Mouse (Mus musculus) splenic B cell, adult 2 months (primary cell): Measurements from ENCODE around the gene Mapk1ip1.

ENCODE experiments used
- DNase-seq: peaks from one replicate; pipeline ENCODE4 v3.0.0-alpha.2; 2011; ENCODE audit warnings: low read depth, low spot score
- H3K27me3 ChIP-seq: 2 replicates; pipeline ENCODE4 v1.6.1; 2012; ENCODE audit warnings: mild to moderate bottlenecking, low read length, moderate library complexity, mixed read lengths; ENCODE audit not compliant: control insufficient read depth, poor library complexity, insufficient read depth, severe bottlenecking
- H3K36me3 ChIP-seq: 2 replicates; pipeline ENCODE4 v1.6.1; 2012; ENCODE audit warnings: mild to moderate bottlenecking, low read length, moderate library complexity, mixed read lengths; ENCODE audit not compliant: control insufficient read depth, poor library complexity, insufficient read depth, severe bottlenecking

Gene Mapk1ip1

DNA sequence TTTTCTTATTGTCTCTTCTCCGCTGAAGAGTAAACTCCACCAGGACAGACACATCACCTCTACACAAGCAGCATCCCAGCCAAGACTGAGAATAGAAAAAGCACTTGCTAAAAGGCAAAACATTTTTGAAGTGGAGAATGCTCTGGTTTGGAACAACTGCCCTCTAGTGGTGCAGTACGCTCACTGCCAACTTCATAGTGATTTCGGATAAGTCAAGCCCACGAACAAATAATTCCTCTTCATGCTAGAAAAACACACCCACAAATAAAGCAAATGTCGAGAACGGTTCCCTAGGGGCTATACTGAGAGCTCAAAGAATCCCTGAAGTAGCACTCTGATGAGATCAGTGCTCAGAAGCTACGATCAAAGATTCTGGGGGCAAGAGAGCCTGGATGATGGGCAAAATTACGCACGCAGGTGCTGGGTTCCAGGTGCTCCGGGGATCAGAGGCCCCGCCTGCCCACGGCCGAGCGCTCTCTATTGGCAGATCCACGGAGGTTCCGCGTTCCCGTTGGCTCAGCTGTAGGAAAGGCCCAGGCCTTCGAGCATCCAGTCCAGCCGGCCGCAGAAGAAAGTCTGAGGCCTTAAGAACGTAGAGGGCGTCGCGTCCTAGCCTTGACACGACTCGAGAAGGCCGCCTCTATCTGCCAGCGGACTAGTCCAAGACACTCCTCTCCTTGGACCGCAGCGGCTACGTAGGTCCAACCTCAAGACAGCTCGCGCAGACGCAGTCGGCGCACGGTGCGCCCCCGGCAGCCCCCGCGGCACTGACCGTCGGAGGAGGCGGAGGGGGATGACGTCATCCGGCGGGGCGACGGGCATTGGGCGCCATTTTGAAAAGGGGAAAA lies at the start of gene Mapk1ip1, which contains the start of gene Ppp2r2d:
Mapk1ip1 (minus strand) TSS at position 730 of the 848 bp plus-strand sequence.
Ppp2r2d (plus strand) TSS at position 536 of the 848 bp plus-strand sequence.
- peak; percentile 98 for DNase-seq
- H3K27me3 ChIP-seq: no peaks in the 10 kb centered on the region

DNA sequence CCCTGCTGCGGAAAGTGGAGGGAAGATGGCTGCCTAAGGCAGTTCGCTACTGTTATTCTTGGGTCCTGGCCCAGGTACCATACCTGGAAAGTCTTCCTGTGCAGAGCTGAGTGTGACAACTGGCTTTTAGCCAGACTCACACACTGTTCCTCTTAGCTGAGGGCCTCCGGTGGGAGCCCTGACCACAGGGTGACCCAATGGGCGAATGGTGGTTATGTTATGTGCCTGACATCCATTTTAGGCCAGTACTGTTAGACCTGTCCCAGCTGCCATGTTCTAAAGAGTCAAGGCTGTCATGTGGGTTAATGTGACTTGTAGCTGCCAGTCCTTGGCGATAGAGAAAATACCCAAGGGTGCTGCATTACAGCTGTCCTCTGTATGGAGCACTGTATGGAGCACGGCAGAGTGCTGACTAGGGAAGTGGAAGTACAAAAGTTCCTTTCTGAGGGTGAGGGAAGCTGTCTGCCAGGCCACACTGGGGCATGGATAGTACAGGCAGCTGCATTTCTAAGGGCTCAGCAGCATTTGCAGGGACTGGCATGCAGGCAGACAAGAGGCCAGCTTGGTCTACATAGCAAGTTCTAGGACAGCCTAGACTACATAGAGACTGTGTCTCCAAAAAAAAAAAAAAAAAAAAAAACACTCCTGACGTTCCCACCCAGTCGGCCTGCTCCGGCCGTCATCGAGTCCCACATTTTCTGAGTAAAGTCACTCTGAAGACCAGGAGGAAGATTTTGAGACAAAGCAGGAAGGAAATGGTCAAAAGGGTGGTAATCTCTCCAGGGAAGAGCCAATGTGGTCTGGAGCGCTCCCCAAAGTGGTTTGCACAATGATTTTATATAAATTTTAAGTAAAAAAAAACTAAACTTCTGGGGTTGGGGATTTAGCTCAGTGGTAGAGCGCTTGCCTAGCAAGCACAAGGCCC lies 39.6 kb upstream of the Mapk1ip1 start:
- Histone ChIP-seq H3K36me3 (peaks cover 7% of the 10 kb centered on the region; the same call in 1 of the 2 replicates), H3K27me3 (no peaks in the 10 kb centered on the region)
- DNase-seq: peak; percentile 5

More for the DNA sequence above, at the start of gene Mapk1ip1, which contains the start of gene Ppp2r2d:
- H3K36me3 ChIP-seq: peaks cover 3% of the 10 kb centered on the region

DNA sequence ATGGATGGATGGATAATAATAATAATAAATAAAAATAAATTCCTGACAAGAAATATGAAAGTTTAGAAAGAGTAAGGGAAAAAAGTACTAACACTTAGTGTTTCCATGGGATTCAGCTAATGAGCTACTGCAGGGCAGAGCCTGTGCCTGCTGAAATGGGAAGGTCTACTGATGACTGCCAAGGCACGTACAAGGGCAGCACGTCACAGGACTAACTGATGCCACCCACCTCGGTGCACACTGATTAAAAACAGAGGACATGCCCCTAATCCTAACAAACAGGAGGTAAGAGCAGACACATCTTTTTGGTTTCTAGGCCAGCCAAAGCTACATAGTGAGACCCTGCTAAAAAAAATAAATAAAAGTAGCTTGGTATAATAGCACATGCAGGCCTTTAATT lies 37.7 kb upstream of the Mapk1ip1 start:
- no peaks in the 10 kb centered on the region for H3K27me3 ChIP-seq
- H3K36me3 ChIP-seq: peaks cover 10% of the 10 kb centered on the region
- DNase-seq: no peak

DNA sequence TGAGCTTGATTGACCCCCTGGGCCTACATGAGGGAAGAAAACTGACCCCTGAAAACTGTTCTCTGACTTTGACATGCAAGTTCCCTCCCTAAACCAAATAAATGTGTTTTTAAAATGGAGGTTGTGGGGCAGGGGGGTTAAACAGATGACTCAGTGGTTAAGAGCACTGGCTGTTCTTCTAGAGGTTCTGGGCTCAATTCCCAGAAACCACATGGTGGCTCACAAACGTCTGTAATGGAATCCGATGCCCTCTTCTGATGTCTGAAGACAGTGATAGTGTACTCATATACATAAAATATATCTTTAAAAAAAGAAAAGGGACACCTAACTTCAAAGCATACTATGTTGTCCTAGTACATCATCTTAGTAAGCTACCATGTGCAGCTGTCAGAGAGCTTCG lies 29.0 kb upstream of the Mapk1ip1 start:
- peaks cover 24% of the 10 kb centered on the region for H3K36me3 ChIP-seq
- H3K27me3 ChIP-seq: no peaks in the 10 kb centered on the region; the same call in 1 of the 2 replicates
- no peak for DNase-seq

DNA sequence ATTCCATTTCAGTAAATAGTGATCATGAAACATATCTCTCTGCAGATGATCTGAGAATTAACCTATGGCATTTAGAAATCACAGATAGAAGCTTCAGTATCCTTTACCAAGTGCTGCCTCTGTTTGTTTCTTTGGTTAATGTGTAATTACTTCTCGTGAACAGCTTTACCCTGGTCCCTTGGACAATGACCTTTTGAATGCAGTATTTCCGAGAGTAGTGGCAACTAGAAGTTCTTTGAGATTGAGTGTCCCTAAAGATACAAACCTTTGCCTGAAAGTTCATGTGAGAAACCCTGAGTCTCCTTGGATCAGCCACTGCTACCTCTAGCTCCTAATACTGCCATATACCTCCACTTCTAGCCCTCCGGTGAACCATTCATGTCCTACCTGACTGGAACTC lies 26.9 kb upstream of the Mapk1ip1 start:
- no peak for DNase-seq
- H3K27me3 ChIP-seq: no peaks in the 10 kb centered on the region; the same call in 1 of the 2 replicates
- H3K36me3 ChIP-seq: peaks cover 21% of the 10 kb centered on the region

DNA sequence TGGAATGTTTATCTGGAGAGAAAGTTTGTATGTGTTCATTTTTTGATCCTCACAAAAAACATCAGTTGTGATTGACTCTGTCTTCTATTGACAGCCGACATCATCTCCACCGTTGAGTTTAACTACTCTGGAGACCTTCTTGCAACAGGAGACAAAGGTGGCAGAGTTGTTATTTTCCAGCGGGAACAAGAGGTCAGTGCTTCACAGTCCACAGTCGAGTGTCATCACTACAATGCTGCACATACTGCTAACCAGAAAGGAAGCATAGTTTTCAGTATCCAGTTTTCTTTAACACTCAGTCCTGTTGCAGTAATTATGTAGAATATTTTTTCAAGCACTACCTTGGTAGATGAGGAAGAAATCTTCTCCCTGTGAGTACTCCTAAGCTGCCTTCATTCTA lies 22.2 kb upstream of the Mapk1ip1 start:
- Histone ChIP-seq H3K27me3 (no peaks in the 10 kb centered on the region; the same call in 1 of the 2 replicates), H3K36me3 (peaks cover 8% of the 10 kb centered on the region; the same call in 1 of the 2 replicates)
- DNase-seq: no peak

DNA sequence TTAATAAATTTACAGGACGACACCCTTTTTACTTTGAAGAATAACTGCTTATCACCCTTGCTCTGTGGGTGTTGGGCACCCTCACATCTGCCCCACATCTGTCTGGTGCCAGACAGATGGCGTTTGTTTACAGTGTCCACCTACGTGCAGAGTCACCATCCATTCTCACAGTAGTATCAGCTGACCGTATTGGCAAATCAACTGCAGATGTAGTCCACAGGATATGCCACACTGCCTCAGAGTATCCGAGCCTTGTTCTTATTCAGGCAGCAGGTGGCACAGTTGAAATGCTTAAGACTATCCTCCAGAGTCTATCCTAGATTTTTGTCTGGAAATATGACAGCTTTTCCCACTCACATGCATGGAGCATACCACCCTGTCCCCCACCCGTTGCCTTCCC lies 21.2 kb upstream of the Mapk1ip1 start:
- DNase-seq: no peak
- Histone ChIP-seq H3K27me3 (no peaks in the 10 kb centered on the region; the same call in 1 of the 2 replicates), H3K36me3 (peaks cover 6% of the 10 kb centered on the region; the same call in 1 of the 2 replicates)

DNA sequence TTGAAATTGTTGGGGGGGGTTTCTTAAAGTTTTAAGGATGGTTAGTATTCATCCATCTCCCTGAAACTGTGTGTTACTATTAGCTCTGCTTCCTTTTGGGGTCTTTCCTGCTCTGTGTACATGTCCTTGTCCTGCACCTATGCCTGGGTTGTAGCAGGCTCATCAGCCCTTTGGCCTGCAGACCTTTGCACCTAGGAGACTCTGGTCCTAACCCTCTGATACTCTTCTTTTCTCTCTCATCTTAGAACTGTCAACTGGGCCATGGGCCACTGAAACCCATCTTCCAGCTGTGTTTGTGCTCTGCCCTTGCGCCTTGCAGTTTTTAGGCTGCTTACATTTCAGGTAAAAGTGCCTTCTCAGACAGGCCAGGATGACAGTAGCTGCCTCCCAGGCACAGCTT lies 18.7 kb upstream of the Mapk1ip1 start:
- Histone ChIP-seq H3K36me3 (no peaks in the 10 kb centered on the region; the same call in 1 of the 2 replicates), H3K27me3 (no peaks in the 10 kb centered on the region)
- DNase-seq: no peak

DNA sequence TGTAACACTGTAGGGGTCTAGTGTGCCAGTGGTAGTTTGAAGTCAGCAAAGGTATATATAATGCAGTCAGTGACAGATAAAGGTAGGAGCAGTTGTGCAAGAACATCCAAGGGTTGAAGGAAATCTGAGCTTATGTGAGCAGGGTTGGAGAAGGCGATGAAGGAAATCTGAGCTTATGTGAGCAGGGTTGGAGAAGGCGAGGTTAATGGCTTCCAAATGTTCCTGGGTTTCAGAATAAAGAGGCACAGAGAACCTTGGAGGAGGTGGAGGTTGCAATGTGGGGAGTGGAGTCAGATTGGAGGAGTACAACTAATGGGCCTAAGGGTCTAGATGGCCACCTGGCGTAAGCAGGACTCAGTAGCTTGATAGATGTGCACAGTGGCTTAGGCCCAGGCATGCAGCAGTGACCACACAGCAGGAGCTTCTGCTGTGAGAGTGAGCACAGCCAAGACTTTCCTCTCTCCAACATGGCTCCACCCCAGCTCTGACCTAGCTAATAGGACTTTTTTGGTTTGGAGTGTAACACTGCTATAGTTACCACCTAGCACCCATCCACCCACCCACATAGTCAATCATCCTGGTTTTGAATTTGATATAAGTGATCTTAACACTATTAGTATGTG lies 18.0 kb upstream of the Mapk1ip1 start:
- H3K36me3 ChIP-seq: no peaks in the 10 kb centered on the region; the same call in 1 of the 2 replicates
- DNase-seq: no peak
- no peaks in the 10 kb centered on the region for H3K27me3 ChIP-seq

DNA sequence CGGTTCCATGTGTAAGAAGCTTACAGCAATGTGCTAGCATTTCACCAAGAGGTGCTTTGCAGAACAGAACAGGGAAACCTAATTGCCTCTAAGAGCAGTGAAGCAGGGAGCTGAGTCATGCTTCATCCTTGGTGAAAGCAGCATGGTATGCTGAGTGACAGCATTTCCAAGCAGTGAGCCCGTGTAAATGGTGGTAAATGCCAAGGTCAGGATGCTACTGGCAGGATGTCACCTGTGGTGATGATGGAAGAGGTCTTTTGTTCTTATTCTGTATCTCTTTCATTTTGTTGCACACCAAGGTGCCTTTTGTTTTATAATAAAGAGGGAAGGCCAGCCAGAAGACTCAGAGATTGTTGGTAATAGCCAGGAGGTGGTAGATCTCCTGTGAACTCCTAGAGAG lies 10.6 kb upstream of the Mapk1ip1 start:
- Histone ChIP-seq H3K27me3 (no peaks in the 10 kb centered on the region), H3K36me3 (0 out of 2 replicates have a peak, but pooled peaks cover 2% of the 10 kb centered on the region)
- no peak for DNase-seq

DNA sequence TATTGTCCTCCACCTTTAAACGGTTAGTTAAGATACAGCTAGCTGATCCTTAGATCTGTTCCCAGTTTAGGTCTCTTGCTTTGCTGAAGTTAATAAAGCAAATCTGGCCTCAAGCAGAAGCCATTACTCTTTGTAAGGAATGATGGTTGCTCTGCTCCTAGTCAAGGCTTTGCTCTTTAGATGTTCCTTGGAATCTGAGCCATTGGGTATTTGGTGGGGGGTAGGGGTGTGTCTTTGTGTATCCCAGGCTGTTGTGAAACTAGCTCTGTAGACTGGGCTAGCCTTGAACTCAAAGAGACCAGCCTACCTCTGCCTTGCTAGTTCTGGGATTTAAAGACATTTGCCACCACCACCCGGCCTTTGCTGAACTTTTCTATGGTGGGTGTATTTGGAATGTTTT lies 8.1 kb upstream of the Mapk1ip1 start:
- no peak for DNase-seq
- Histone ChIP-seq H3K36me3 (peaks cover 4% of the 10 kb centered on the region; the same call in 1 of the 2 replicates), H3K27me3 (no peaks in the 10 kb centered on the region)

DNA sequence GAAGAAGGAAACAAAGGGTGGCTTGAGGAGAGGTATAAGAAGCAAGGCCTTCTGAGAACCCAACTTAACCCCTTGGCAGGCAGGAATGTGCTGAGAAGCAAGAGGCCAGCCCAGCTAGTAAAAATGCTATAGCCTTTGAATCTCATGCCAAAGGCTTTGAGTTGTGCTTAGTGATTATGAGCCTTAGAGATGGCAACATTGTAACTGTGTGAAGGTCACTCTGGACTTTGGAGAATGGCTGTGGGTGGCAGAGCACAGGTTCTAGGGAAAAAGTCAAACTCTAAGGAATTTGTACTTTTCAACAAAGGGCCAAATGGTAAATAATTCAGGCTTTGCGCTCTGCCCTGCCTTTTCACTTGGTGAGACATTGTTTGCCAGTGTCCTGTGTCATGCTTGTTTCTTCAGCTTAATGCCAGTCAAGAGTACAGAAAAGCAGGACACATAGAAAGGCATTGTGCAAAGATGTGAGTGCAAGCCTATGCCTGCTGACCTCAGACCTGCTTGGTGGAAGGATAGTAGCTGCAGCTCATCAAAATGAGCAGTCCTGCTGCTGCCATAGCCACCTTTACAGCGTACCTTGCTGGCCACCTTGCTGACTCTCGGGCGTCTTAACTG lies 7.5 kb upstream of the Mapk1ip1 start:
- Histone ChIP-seq H3K27me3 (no peaks in the 10 kb centered on the region), H3K36me3 (peaks cover 4% of the 10 kb centered on the region; the same call in 1 of the 2 replicates)
- no peak for DNase-seq

DNA sequence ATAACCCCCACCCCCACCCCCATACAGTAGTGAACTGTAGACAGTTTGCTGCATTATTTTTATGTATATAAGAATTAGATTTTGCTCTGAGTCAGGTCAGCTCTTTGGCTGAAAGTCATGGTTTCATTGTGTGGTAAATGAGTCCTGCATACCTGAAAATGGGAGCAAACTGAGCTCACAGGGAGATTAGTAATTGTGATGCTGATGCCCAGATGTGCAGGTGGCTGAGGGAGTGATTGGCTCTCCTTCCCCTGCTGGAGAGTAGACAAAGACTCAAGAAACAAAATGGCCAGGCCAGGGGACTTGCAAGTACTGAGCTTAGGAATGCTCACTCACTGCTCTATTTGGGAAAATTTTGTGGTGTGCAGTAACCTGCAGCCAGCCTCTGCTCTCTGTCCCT lies 4.0 kb upstream of the Mapk1ip1 start:
- Histone ChIP-seq H3K27me3 (no peaks in the 10 kb centered on the region), H3K36me3 (peaks cover 3% of the 10 kb centered on the region; the same call in 1 of the 2 replicates)
- no peak for DNase-seq
